Mouse (Mus musculus) forebrain, embryonic 12.5 days (tissue): ENCODE results near the gene Hmbs. TPM values are rescaled to one million over a fixed set of nuclear protein-coding genes. Genes with fewer than 3 reads are reported as not detected.
"Not testable (repeated sequence)": the region's sequence is repeated elsewhere in the genome, so short reads cannot be mapped to it uniquely, and the experiment has no call there.

Experiments used
- ATAC-seq: fragments of 200-750 bp; cut with Nextera tagmentation; 2 replicates; pipeline ENCODE4 v1.8.0; 2017; ENCODE audit warnings: moderate TSS enrichment; ENCODE audit not compliant: low FRiP score
- H3K27ac ChIP-seq: fragments of 300-500 bp; sonication (generic); 2 replicates; pipeline ENCODE4 v1.5.1; 2016; ENCODE audit warnings: mild to moderate bottlenecking
- H3K27me3 ChIP-seq: fragments of 300-500 bp; sonication (generic); 2 replicates; pipeline ENCODE4 v1.6.1; 2016; ENCODE audit warnings: mild to moderate bottlenecking
- H3K36me3 ChIP-seq: fragments of 300-500 bp; sonication (generic); replicated peaks from 2 replicates; pipeline ENCODE4 v1.6.1; 2016; ENCODE audit warnings: mild to moderate bottlenecking
- H3K4me1 ChIP-seq: fragments of 300-500 bp; sonication (generic); 2 replicates; pipeline ENCODE4 v1.6.1; 2016
- H3K4me2 ChIP-seq: fragments of 300-500 bp; sonication (generic); 2 replicates; pipeline ENCODE4 v1.6.1; 2016; ENCODE audit warnings: mild to moderate bottlenecking, moderate library complexity
- H3K4me3 ChIP-seq: fragments of 300-500 bp; sonication (generic); replicated peaks from 2 replicates; pipeline ENCODE4 v1.5.1; 2016; ENCODE audit warnings: mild to moderate bottlenecking
- H3K9ac ChIP-seq: fragments of 300-500 bp; sonication (generic); 2 replicates; pipeline ENCODE4 v1.6.1; 2016; ENCODE audit warnings: mild to moderate bottlenecking
- H3K9me3 ChIP-seq: fragments of 300-500 bp; sonication (generic); 2 replicates; pipeline ENCODE4 v1.6.1; 2016
- WGBS: fragments of 180-500 bp; shearing (Covaris S2); methylation state at CpG from one replicate; pipeline ENCODE4 v1.1.7; 2016; 5-methylcytosine and 5-hydroxymethylcytosine counted together
- microRNA-seq: library from miRNA; unstranded; fragments of <30 nt; microRNA quantifications from one replicate; pipeline ENCODE4, GENCODE M21; 2017
- polyA plus RNA-seq: library from polyadenylated mRNA; unstranded; fragments of >200 nt; fragmentation: Nextera tagmentation; extraction: Ambion mirVana; gene quantifications from 2 replicates; pipeline ENCODE4 v1.2.1, GENCODE M21; 2016

Gene Hmbs
- polyA plus RNA-seq, 1 experiment from 2014 or later, result 115 TPM

GRCm38 (mm10) chr9:44300001-44300400 is 44.0 kb downstream of the Hmbs start:
- not testable (repeated sequence) for H3K9me3 ChIP-seq, H3K9ac ChIP-seq, H3K27ac ChIP-seq, H3K4me2 ChIP-seq, H3K27me3 ChIP-seq, H3K4me3 ChIP-seq, ATAC-seq
- Histone ChIP-seq H3K4me1 (peaks cover 14% of the 10 kb centered on the region), H3K36me3 (peaks cover 74% of the 10 kb centered on the region)
- WGBS, result 96% methylated on average over 3 of the region's 3 CpGs

DNA sequence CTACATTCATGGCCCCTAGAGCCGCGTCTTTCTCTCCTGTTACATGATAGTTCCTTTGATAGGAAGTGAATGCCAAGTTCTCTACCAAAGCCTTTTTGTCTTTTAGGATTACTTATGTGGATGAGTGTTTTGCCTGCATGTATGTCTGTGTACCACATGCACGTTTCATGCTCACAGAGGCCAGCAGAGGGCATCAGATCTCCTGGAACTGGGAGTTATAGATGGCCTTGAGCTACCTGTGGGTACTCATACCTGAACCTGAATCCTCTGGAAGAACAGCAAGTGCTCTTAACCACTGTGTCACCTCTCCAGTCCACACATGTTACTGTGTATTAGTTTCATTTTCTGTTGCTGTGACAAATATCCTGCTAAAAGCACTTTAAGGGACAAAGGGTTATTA is 51.5 kb downstream of the Hmbs start:
- 70% methylated on average over 3 of the region's 3 CpGs for WGBS
- H3K36me3 ChIP-seq, result peaks cover 58% of the 10 kb centered on the region
- peaks cover 16% of the 10 kb centered on the region for H3K4me1 ChIP-seq
- H3K27me3 ChIP-seq, result peaks cover 6% of the 10 kb centered on the region; the same call in 1 of the 2 replicates
- no peaks in the 10 kb centered on the region for H3K9me3 ChIP-seq
- H3K4me2 ChIP-seq, result no peak overlapping the region
- H3K9ac ChIP-seq, result no peak overlapping the region
- ATAC-seq, result no peak
- no peak overlapping the region for H3K27ac ChIP-seq
- no peak overlapping the region for H3K4me3 ChIP-seq

DNA sequence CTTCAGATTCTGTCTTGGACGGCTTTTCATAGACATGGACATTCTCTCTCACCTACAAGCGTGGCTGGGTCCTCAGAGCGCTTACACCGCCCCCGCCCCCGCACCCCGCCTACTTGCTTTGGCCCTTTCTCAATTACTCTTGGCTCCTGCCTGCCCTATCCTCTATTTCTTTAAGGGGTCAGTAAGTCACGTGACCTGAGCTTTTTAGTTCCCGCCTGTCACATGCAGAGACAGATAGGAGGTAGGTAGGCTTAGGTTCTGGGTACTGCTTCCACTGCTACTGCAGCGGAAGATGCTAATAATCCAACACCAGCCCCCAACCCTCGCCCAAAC is 55.1 kb downstream of the Hmbs start:
- peak overlapping the region; percentile 63; the same call in 1 of the 2 replicates for H3K27ac ChIP-seq
- H3K9ac ChIP-seq, result no peak overlapping the region
- peak overlapping the region; percentile 96 for H3K4me2 ChIP-seq
- H3K4me3 ChIP-seq, result peak overlapping the region; percentile 77
- no peak for ATAC-seq
- peaks cover 6% of the 10 kb centered on the region; the same call in 1 of the 2 replicates for H3K27me3 ChIP-seq
- WGBS, result 7% methylated on average over 11 of the region's 11 CpGs
- peaks cover 27% of the 10 kb centered on the region for H3K36me3 ChIP-seq
- H3K4me1 ChIP-seq, result peaks cover 31% of the 10 kb centered on the region
- no peaks in the 10 kb centered on the region for H3K9me3 ChIP-seq

GRCm38 (mm10) chr9:44288076-44288958 is 55.7 kb downstream of the Hmbs start, which contains the start of gene Abcg4:
Gene Abcg4, minus strand, starts transcription at chr9:44288615.
- Histone ChIP-seq H3K9ac (peak within 1 kb of the TSS; percentile 88), H3K27me3 (peaks cover 6% of the 10 kb centered on the region; the same call in 1 of the 2 replicates), H3K4me2 (peak within 1 kb of the TSS; percentile 96), H3K4me3 (peak within 1 kb of the TSS; percentile 77), H3K9me3 (no peaks in the 10 kb centered on the region), H3K27ac (peak within 1 kb of the TSS; percentile 63), H3K4me1 (peaks cover 31% of the 10 kb centered on the region), H3K36me3 (peaks cover 21% of the 10 kb centered on the region)
- WGBS, result 2% methylated on average over 38 of the region's 38 CpGs
- ATAC-seq, result peak; percentile 66

DNA sequence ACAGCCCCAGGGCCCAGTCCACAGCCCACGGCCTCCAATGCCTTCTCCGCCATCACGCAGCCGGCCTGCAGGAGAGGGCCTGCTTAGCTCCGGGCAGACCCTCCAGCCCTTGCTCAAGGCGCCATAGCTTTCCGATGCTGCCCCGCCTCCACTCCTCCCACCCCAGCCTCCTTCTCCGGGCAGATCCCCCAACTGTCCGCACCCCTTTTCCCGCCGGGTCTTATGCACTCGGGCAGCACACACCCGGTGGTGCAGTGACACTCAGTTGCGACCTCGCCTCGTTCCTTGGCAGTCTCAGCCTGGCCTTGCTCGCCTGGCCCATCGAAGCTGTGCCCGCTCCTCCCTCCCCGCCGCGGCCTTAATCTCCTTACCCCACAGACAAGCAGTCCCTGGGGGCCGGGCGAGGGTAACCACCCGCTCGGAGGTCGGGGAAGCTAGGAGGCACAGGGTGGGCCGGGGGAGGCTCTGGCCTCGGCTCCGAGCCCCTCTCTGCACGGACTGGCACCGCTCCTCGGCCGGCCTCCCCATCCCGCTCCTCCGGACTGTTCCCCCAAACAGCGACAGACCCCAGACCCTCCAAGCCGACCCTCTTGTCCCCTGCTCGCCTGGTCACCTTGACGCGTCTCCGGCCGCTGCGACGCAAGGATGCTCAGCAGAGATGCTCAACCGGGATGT is 56.5 kb downstream of the Hmbs start:
- Histone ChIP-seq H3K27me3 (peaks cover 6% of the 10 kb centered on the region; the same call in 1 of the 2 replicates), H3K4me1 (peaks cover 31% of the 10 kb centered on the region), H3K9ac (peak overlapping the region; percentile 88), H3K36me3 (peaks cover 13% of the 10 kb centered on the region), H3K9me3 (no peaks in the 10 kb centered on the region), H3K4me2 (peak overlapping the region; percentile 96), H3K27ac (peak overlapping the region; percentile 63), H3K4me3 (peak overlapping the region; percentile 77)
- under 1% methylated on average over 47 of the region's 47 CpGs for WGBS
- ATAC-seq, result peak; percentile 70

DNA sequence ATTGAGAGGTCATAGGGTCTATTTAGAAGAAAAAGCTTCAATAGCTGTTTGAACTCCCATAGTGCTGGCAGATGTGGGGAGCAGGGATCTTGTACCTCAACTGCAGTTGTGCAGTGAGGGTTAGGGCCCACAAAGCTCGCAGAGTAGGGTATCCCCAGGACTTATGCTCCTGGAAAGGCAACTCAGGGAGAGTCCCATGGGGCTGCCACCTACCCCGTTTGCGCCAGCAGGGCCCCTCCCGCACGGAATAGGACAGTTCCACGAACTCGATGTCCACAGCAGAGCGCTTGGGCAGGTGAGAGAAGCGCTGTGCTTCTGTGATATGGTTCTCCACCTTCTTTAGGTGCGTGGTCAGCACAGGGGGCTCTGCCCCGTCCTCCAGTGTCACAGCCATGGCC is 57.0 kb downstream of the Hmbs start:
- peaks cover 6% of the 10 kb centered on the region; the same call in 1 of the 2 replicates for H3K27me3 ChIP-seq
- peaks cover 13% of the 10 kb centered on the region for H3K36me3 ChIP-seq
- H3K9ac ChIP-seq, result peak overlapping the region; percentile 88
- 2% methylated on average over 11 of the region's 11 CpGs for WGBS
- H3K4me3 ChIP-seq, result peak overlapping the region; percentile 77
- H3K4me1 ChIP-seq, result peaks cover 31% of the 10 kb centered on the region
- no peak; the same call in 1 of the 2 replicates for ATAC-seq
- H3K4me2 ChIP-seq, result peak overlapping the region; percentile 96
- H3K27ac ChIP-seq, result peak overlapping the region; percentile 63; the same call in 1 of the 2 replicates
- H3K9me3 ChIP-seq, result no peaks in the 10 kb centered on the region

Small RNA genes within 50 kb of the gene (microRNA-seq; reads per million reads assigned to microRNA genes)
- gene Gm44335, result not detected

Other genes with a start within 250 kb of the Hmbs start
- 0.27 and 0.33 TPM in 2 replicates for gene Mfrp, start 242.5 kb downstream of the Hmbs start, polyA plus RNA-seq
- gene C1qtnf5, start 237.0 kb downstream of the Hmbs start, polyA plus RNA-seq, result 0.58 and 0.73 TPM in 2 replicates
- gene Gm49380, start 230.7 kb downstream of the Hmbs start, polyA plus RNA-seq, result 0.14 and 0.36 TPM in 2 replicates
- 69.6 and 69.9 TPM in 2 replicates for gene Rnf26, start 230.7 kb downstream of the Hmbs start, polyA plus RNA-seq
- gene Mcam, start 209.8 kb downstream of the Hmbs start, polyA plus RNA-seq, result 13.4 and 14.2 TPM in 2 replicates
- 28.7 and 34.3 TPM in 2 replicates for gene Cbl, start 110.2 kb downstream of the Hmbs start, polyA plus RNA-seq
- gene Ccdc153, start 103.6 kb downstream of the Hmbs start, polyA plus RNA-seq, result not detected in 2 replicates
- gene Pdzd3, start 92.8 kb downstream of the Hmbs start, polyA plus RNA-seq, result 0.23 and 0.31 TPM in 2 replicates
- 4.6 and 5.2 TPM in 2 replicates for gene Nlrx1, start 75.6 kb downstream of the Hmbs start, polyA plus RNA-seq
- gene Abcg4, start 55.6 kb downstream of the Hmbs start, polyA plus RNA-seq, result 10.1 and 12.4 TPM in 2 replicates
- 34.6 and 35.5 TPM in 2 replicates for gene Hinfp, start 38.6 kb downstream of the Hmbs start, polyA plus RNA-seq
- 16.5 and 16.9 TPM in 2 replicates for gene C2cd2l, start 23.9 kb downstream of the Hmbs start, polyA plus RNA-seq
- 38.9 and 39.3 TPM in 2 replicates for gene Dpagt1, start 18.2 kb downstream of the Hmbs start, polyA plus RNA-seq
- gene H2afx, start 9.5 kb downstream of the Hmbs start, polyA plus RNA-seq, result 477 and 482 TPM in 2 replicates
- 31.5 and 34.8 TPM in 2 replicates for gene Vps11, start 17.4 kb upstream of the Hmbs start, polyA plus RNA-seq
- gene Hyou1, start 35.3 kb upstream of the Hmbs start, polyA plus RNA-seq, result 26.7 and 35.8 TPM in 2 replicates
- gene Slc37a4, start 52.6 kb upstream of the Hmbs start, polyA plus RNA-seq, result 23.4 and 23.6 TPM in 2 replicates
- gene Rps25, start 62.9 kb upstream of the Hmbs start, polyA plus RNA-seq, result 1,477 and 1,540 TPM in 2 replicates
- 242 and 243 TPM in 2 replicates for gene Trappc4, start 63.4 kb upstream of the Hmbs start, polyA plus RNA-seq
- 30.3 and 32.2 TPM in 2 replicates for gene Ccdc84, start 74.3 kb upstream of the Hmbs start, polyA plus RNA-seq
- not detected in 2 replicates for gene Foxr1, start 96.9 kb upstream of the Hmbs start, polyA plus RNA-seq
- gene Upk2, start 110.7 kb upstream of the Hmbs start, polyA plus RNA-seq, result 0.29 TPM in 1 of 2 replicates, not detected in the other
- gene Bcl9l, start 138.6 kb upstream of the Hmbs start, polyA plus RNA-seq, result 10.6 and 10.7 TPM in 2 replicates
- 0.27 TPM in 1 of 2 replicates, not detected in the other for gene Cxcr5, start 217.6 kb upstream of the Hmbs start, polyA plus RNA-seq